Mouse (Mus musculus): ENCODE data around the gene Efcab10. TPM values are rescaled to one million over a fixed set of nuclear protein-coding genes. Genes with fewer than 3 reads are reported as not detected.

Efcab10 gene
- not detected for polyA plus RNA-seq (2017; shearing (Covaris generic))

- peak; percentile 14 for ATAC-seq
Measured at GRCm38 (mm10) chr12:33394804-33395623, at the start of gene Efcab10. Gene Efcab10, plus strand, starts transcription at chr12:33394854.

DNA sequence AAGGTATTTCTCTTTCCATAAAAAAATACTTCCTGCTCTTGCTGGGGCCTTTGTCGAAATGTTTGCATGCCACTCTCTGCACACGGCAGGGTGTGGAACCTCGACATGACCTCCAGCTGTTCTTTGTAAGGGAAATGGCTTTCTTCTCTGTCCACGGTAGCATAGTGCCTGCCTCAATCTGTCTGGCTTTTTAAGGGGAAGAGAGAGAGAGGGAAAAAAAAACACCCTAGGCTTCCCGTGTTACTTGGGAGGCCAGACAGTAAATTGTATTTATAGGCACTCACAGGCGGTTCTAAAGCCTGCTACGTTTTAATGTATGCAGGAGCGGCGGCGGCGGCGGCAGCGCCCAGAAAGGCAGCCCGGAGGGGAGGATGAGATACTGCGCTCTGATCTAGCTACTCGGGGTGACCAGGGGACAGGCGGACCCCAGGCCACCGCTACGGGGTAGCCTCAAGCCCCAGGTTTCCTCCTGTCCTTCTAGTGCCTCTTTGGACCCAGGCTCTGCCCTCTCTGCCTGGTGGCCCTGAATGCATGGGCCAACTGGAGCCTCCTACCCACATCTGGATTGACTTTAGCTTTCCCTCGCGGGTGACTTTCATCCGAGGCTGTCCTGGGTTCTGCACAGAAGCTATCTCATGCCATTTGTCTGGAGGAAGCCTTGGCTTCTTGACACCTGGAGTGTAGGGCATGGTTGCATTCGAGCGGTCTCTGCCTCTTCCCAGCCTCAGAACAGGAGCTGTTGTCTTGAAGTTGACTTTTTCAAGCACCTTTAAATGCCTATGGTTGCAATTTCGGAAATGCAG, 49.5 kb upstream of the Efcab10 start:
- no peak for ATAC-seq

- no peak for ATAC-seq
Measured at GRCm38 (mm10) chr12:33345773-33346435, 48.8 kb upstream of the Efcab10 start.

- ATAC-seq = no peak
Measured at GRCm38 (mm10) chr12:33352671-33353070, 42.0 kb upstream of the Efcab10 start.

DNA sequence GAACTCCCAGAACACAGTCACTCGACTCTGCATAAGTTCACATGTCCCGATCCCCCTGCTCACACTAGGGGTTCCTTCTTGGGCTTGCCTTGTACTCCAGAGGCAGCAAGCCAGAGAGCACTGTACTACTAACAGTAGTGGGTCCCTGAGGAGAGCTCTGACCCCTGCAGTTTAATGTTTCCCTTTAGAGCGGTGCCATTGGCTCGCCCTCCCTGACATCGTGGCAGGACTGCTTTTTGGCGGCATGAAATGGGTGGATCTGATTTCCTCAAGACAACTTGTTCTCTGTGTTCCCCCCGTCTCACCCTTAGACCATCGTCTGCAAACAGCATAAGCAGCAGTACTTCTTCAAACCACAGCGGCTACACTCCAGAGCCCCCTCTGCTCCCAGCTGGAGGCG, 36.3 kb upstream of the Efcab10 start:
- no peak for ATAC-seq

- ATAC-seq = no peak
Measured at GRCm38 (mm10) chr12:33359209-33359608, 35.4 kb upstream of the Efcab10 start.

- no peak for ATAC-seq
Measured at GRCm38 (mm10) chr12:33359878-33360482, 34.7 kb upstream of the Efcab10 start.

DNA sequence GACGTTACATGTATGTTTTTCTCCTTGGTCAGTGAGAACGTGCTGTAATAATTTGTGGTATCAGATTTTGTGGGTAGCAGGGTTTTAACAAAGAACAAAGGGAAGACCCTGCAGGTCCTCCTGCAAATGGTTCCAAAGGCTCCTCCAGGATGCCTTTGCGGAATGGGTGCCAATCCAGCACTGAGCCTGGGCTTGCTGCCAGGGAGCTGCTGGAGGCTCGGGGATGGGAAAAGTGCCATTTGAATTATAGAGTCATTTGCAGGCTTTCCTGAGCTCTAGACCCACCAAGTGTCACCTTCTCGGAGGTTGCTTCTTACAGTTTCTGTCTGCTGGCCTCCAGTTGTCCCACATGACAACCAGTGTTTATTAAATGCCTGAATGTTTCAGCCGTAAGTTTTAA, 33.9 kb upstream of the Efcab10 start:
- ATAC-seq = no peak

DNA sequence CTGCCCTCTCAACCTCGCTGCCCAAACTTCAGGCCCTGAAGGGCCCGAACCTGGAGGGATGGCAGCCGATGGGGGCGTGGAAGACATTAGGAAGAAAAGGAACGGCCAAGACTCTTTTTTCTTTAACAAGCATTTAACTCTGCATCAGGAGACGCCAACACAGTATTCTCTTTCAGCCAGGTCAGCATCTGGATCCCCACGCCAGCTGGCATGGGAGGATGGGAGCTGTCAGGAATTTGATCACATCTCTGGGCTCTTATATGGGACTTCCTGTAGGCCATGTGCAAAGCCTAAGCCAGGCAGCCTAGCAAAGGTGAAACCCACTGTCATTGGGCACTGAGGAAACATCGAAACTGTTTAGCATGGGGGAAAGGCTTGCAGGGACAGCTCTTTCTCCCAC, 30.1 kb upstream of the Efcab10 start:
- no peak for ATAC-seq

DNA sequence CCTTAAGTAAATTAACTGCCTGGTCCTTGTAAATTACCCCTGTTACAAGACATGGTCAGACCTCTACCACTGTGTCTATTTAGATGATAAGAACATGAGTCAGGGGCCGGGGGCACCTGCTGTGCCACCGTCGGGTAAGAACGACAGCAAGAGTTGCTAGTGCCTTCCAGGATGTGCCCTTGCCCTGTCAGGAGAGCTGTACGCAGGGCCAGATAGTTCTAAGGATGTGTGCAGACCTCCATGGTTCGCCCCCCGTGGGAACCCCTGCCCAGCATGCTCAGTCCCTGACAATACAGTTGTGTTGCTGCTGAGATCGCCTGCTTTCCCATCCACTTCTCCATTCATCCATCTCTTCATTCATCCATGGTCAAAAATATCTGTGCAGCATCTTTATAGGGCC, 29.5 kb upstream of the Efcab10 start:
- no peak for ATAC-seq

GRCm38 (mm10) chr12:33369555-33369954, 25.1 kb upstream of the Efcab10 start:
- no peak for ATAC-seq

DNA sequence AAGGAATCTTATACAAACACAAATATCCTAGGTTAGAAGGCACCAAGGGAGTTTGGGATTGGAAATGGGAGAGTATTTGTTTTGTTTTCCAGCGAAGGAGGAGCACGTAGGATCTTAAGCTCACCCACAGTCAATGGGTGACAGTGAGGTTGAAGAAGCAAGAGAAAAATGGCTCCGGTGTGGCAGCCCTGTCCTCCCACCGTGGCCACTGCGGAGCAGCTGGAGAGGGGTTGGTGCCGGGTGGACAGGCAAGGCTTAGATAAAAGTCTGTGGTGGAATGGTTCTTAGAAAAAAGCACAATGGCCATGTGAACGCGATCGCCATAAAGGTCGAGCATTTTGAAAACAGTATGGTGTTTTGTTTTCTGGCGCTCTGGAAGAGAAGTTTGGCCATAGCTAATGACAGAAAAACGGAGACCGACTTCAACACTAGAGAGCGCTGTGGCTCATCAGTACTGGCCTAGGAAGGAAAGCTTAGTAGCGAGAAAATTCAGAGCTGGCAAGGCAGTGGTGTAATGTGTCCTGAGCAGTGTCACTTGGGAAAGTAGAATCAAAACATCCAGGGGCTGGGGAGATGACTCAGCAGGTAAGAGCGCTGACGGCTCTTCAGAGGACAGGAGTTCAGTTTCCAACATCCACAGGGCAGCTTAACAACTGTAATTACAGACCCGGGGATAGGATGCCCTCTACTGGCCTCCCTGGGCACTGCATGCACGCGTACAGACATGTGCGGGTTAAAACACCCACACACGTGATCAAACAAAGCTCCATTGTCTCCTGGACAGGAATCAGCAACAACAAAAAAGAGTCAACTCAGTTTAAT, 14.8 kb upstream of the Efcab10 start:
- peak; percentile 90 for ATAC-seq

GRCm38 (mm10) chr12:33388842-33389241, 5.8 kb upstream of the Efcab10 start:
- peak; percentile 90 for ATAC-seq

- ATAC-seq = no peak
Measured at GRCm38 (mm10) chr12:33390844-33391560, 3.7 kb upstream of the Efcab10 start.

- ATAC-seq = no peak
Measured at GRCm38 (mm10) chr12:33403265-33403693, 8.6 kb downstream of the Efcab10 start.

DNA sequence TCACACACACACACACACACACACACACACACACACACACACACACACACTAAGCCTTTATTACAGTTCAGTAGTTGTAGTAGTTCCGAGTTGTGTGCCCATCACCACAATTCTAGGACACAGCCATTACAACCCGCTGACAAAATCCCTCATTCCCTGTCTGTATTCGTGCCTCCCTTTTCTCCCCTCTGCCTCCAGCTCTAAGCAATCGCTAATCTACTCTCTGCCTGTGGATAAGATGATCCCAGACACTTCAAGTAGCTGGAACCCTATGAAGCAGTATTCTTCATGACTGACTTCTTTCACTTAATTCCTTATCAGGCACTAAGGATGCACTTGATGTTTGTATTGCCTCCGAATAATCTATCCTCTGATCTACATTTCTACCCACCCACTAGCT, 10.3 kb downstream of the Efcab10 start:
- no peak for ATAC-seq

DNA sequence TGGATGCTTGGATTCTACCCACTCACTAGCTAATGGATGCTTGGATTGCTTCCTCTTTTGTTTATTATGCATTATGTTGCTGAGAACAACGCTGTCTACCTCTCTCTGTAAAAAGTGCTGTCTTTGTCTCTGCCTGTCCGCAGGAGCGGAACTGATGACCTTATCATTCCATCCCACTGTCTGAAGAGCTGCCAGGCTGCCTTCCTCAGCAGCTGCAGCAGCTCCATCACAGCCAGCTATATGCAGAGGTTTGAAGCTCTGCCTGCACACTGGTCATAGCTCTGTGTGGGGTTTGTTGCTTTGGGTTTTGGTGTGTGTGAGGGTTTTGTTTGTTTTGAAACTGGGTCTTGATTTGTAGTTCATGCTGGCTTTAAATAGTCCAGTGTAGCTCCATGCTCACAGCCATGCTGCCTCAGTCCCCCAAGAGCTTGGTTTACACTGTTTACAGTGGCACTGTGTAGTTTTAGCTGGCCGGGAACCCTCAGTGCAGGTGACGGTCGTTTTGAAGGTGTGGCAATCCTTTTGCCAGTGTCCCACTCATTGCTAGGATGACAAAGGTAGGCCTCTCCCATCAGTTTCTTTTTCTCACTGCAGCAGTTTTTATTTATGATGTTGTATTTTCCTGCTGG, 10.9 kb downstream of the Efcab10 start:
- ATAC-seq = no peak

GRCm38 (mm10) chr12:33411580-33412151, 17.0 kb downstream of the Efcab10 start:
- ATAC-seq = peak; percentile 83

DNA sequence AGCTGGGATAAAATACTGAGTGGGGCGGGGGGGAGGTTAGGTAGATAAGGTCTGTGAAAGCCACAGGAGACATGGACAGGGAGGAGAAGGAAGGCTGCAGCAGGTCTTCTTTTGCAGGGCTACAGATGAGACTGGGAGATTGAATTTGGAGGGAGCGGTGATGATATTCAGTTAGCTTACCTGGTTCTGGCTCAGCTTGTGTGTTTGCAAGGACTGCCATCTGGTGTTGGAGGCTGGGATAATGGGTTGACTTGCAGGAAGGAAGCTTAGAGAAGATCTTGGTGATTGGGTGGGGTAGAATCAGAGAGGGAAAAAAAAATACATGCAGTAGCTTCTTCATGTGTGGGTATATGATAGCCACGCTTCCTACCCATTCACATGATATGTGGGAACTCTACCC, 29.7 kb downstream of the Efcab10 start:
- peak; percentile 48 for ATAC-seq

- ATAC-seq = no peak
Measured at GRCm38 (mm10) chr12:33427293-33427692, 32.6 kb downstream of the Efcab10 start.

Measured in CD4-positive, CD25-positive, alpha-beta regulatory T cell, adult 4 months (primary cell).